Mouse (Mus musculus) neural tube, embryonic 12.5 days (tissue): ENCODE results near the gene 4931409K22Rik. TPM values are rescaled to one million over a fixed set of nuclear protein-coding genes. Genes with fewer than 3 reads are reported as not detected.
A peak's percentile ranks its signal among the peaks of the same experiment; 100 is the strongest.

Experiments used
- ATAC-seq: fragments of 200-750 bp; cut with Nextera tagmentation; 2 replicates; pipeline ENCODE4 v1.8.0; 2017; ENCODE audit warnings: low read depth, mild to moderate bottlenecking, moderate TSS enrichment, moderate library complexity; ENCODE audit not compliant: low FRiP score
- H3K27ac ChIP-seq: fragments of 300-500 bp; sonication (generic); 2 replicates; pipeline ENCODE4 v1.5.1; 2016
- H3K27me3 ChIP-seq: fragments of 300-500 bp; sonication (generic); replicated peaks from 2 replicates; pipeline ENCODE4 v1.6.1; 2016; ENCODE audit warnings: mild to moderate bottlenecking
- H3K36me3 ChIP-seq: fragments of 300-500 bp; sonication (generic); 2 replicates; pipeline ENCODE4 v1.6.1; 2016; ENCODE audit warnings: mild to moderate bottlenecking
- H3K4me1 ChIP-seq: fragments of 300-500 bp; sonication (generic); 2 replicates; pipeline ENCODE4 v1.6.1; 2016
- H3K4me2 ChIP-seq: fragments of 300-500 bp; sonication (generic); replicated peaks from 2 replicates; pipeline ENCODE4 v1.6.1; 2016; ENCODE audit warnings: mild to moderate bottlenecking
- H3K4me3 ChIP-seq: fragments of 300-500 bp; sonication (generic); 2 replicates; pipeline ENCODE4 v1.5.1; 2016
- H3K9ac ChIP-seq: fragments of 300-500 bp; sonication (generic); 2 replicates; pipeline ENCODE4 v1.6.1; 2016; ENCODE audit warnings: mild to moderate bottlenecking
- H3K9me3 ChIP-seq: fragments of 300-500 bp; sonication (generic); 2 replicates; pipeline ENCODE4 v1.6.1; 2016; ENCODE audit warnings: mild to moderate bottlenecking
- WGBS: fragments of 180-500 bp; shearing (Covaris S2); methylation state at CpG from one replicate; pipeline ENCODE4 v1.1.7; 2016; 5-methylcytosine and 5-hydroxymethylcytosine counted together
- polyA plus RNA-seq: library from polyadenylated mRNA; unstranded; fragments of >200 nt; fragmentation: Nextera tagmentation; extraction: Ambion mirVana; gene quantifications from 2 replicates; pipeline ENCODE4 v1.2.1, GENCODE M21; 2016

The 4931409K22Rik gene
- polyA plus RNA-seq, 1 experiment from 2014 or later: 0.15 TPM

GRCm38 (mm10) chr5:24591796-24592470 lies 35.3 kb upstream of the 4931409K22Rik start:
- Histone ChIP-seq H3K9me3 (no peaks in the 10 kb centered on the region), H3K27ac (no peak overlapping the region), H3K4me2 (peak overlapping the region; percentile 17; the same call in 1 of the 2 replicates), H3K4me1 (peaks cover 46% of the 10 kb centered on the region), H3K4me3 (no peak overlapping the region), H3K9ac (peak overlapping the region; percentile 35; the same call in 1 of the 2 replicates), H3K36me3 (peaks cover 63% of the 10 kb centered on the region), H3K27me3 (no peaks in the 10 kb centered on the region; the same call in 1 of the 2 replicates)
- no peak for ATAC-seq
- WGBS: 60% methylated on average over 24 of the region's 24 CpGs

GRCm38 (mm10) chr5:24591268-24591721 lies 34.7 kb upstream of the 4931409K22Rik start:
- no peak overlapping the region for H3K4me3 ChIP-seq
- H3K4me2 ChIP-seq: peak overlapping the region; percentile 17
- ATAC-seq: no peak
- H3K27ac ChIP-seq: no peak overlapping the region
- H3K9ac ChIP-seq: no peak overlapping the region
- H3K9me3 ChIP-seq: no peaks in the 10 kb centered on the region
- H3K4me1 ChIP-seq: peaks cover 40% of the 10 kb centered on the region
- H3K27me3 ChIP-seq: no peaks in the 10 kb centered on the region; the same call in 1 of the 2 replicates
- peaks cover 63% of the 10 kb centered on the region for H3K36me3 ChIP-seq
- WGBS: 17% methylated on average over 23 of the region's 23 CpGs

GRCm38 (mm10) chr5:24589511-24590500 lies 33.2 kb upstream of the 4931409K22Rik start:
- ATAC-seq: no peak
- Histone ChIP-seq H3K4me3 (no peak overlapping the region), H3K9me3 (no peaks in the 10 kb centered on the region), H3K27me3 (no peaks in the 10 kb centered on the region; the same call in 1 of the 2 replicates), H3K4me2 (no peak overlapping the region), H3K9ac (no peak overlapping the region), H3K4me1 (peaks cover 30% of the 10 kb centered on the region), H3K36me3 (peaks cover 55% of the 10 kb centered on the region), H3K27ac (no peak overlapping the region)
- 87% methylated on average over 20 of the region's 20 CpGs for WGBS

- peaks cover 29% of the 10 kb centered on the region for H3K36me3 ChIP-seq
- H3K4me3 ChIP-seq: peak overlapping the region; percentile 83
- peaks cover 29% of the 10 kb centered on the region for H3K4me1 ChIP-seq
- no peaks in the 10 kb centered on the region for H3K9me3 ChIP-seq
- WGBS: 41% methylated on average over 4 of the region's 4 CpGs
- H3K27me3 ChIP-seq: no peaks in the 10 kb centered on the region; the same call in 1 of the 2 replicates
- no peak overlapping the region for H3K27ac ChIP-seq
- H3K9ac ChIP-seq: peak overlapping the region; percentile 87
- peak overlapping the region; percentile 89 for H3K4me2 ChIP-seq
- ATAC-seq: peak; percentile 42; the same call in 1 of the 2 replicates
Observed at GRCm38 (mm10) chr5:24587200-24587577, 30.6 kb upstream of the 4931409K22Rik start.

- Histone ChIP-seq H3K4me1 (peaks cover 29% of the 10 kb centered on the region), H3K9me3 (no peaks in the 10 kb centered on the region), H3K9ac (peak within 1 kb of the TSS; percentile 87), H3K27me3 (no peaks in the 10 kb centered on the region), H3K4me2 (peak within 1 kb of the TSS; percentile 89), H3K36me3 (peaks cover 24% of the 10 kb centered on the region), H3K4me3 (peak within 1 kb of the TSS; percentile 83), H3K27ac (peak within 1 kb of the TSS; percentile 47; the same call in 1 of the 2 replicates)
- ATAC-seq: peak; percentile 90
- under 1% methylated on average over 43 of the region's 43 CpGs for WGBS
Observed at GRCm38 (mm10) chr5:24586547-24587199, 30.1 kb upstream of the 4931409K22Rik start, which contains the start of gene Chpf2. Chpf2 (plus strand) TSS chr5:24586741.

GRCm38 (mm10) chr5:24586106-24586505 lies 29.5 kb upstream of the 4931409K22Rik start:
- Histone ChIP-seq H3K27ac (no peak overlapping the region), H3K4me2 (peak overlapping the region; percentile 89), H3K4me1 (peaks cover 23% of the 10 kb centered on the region), H3K9ac (peak overlapping the region; percentile 87), H3K36me3 (peaks cover 18% of the 10 kb centered on the region; the same call in 1 of the 2 replicates), H3K27me3 (no peaks in the 10 kb centered on the region), H3K4me3 (peak overlapping the region; percentile 83), H3K9me3 (no peaks in the 10 kb centered on the region)
- WGBS: 10% methylated on average over 8 of the region's 8 CpGs
- ATAC-seq: peak; percentile 19; the same call in 1 of the 2 replicates

DNA sequence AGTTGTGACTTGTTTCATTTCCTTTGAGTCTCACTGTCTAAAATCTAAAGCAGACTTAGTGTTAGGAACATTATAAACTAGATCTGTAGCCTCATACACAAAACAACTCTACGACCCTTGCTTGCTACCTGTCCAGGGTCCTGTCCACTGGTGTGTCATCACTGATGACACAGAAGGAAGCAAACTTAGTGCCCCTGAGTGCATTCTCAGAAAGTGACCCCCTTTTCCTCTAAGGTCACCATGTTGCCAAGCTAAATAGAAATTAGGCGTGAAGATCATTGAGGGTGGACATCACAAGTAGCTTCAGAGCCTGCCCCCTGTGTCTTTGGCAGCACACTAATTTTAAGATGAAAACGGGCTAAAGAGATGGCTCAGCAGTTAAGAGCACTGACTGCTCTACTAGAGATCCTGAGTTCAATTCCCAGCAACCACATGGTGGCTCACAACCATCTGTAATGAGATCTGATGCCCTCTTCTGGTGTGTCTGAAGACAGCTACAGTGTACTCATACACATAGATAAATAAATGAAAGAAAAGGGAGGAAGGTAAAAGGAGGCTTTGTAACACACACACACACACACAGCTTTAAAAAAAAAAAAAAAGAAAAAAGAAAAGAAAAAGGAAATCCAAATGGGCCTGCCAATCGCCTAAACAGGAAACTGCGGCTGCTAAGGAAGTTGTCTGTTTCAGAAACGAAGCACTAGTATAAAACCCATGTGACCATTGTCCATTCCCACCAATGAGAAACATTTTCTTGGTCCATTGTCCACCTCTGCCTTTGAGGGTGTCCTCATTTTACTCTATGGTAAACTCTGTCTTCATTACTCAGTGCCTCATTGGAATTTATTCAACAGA lies 21.7 kb upstream of the 4931409K22Rik start:
- Histone ChIP-seq H3K36me3 (peaks cover 20% of the 10 kb centered on the region), H3K4me2 (peak overlapping the region; percentile 87), H3K9me3 (no peaks in the 10 kb centered on the region), H3K27me3 (no peaks in the 10 kb centered on the region), H3K9ac (peak overlapping the region; percentile 51; the same call in 1 of the 2 replicates), H3K4me1 (peaks cover 16% of the 10 kb centered on the region), H3K4me3 (peak overlapping the region; percentile 69), H3K27ac (no peak overlapping the region)
- WGBS: 76% methylated on average over 6 of the region's 6 CpGs
- 0 out of 2 replicates have a peak, but pooled peaks have one; percentile 1 for ATAC-seq

DNA sequence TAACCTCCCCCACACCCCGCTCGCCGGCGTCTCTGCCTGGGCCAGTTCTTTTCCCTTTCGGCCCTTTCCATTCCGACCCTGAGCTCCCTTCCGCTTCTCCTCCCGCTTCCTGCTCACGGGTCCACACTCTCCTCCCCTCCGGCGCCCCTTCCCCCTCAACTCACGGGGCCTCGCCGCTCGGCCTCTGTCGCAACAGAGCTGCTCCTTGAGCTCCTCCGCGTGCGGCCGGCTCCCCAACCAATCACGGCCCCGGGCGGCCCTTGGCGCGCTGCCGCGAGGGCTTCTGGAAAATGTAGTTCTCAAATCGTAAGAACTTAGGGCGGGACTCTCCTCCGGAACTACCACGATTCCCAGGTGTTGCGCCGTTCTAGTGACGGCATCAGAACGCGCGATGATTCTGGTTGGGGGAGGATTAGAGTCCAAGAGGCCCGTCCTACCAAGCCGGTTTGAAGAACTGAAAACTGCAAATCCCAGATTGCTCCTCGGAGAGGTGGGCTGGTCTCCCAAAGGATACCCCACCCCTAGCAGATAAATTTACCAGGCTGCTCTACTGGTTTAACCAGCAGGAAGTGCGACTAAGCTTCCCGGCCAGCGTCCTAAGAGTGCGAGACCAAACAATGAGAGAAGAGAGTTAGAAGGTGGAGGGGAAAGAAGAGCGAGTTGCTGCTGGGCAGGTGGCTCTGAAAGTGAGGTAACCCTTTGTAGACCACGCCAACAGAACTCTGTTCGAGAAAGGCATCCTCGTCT lies 20.7 kb upstream of the 4931409K22Rik start, which contains the start of gene Abcf2:
Abcf2 (minus strand) TSS at position 285 of the 747 bp plus-strand sequence.
- peaks cover 29% of the 10 kb centered on the region for H3K36me3 ChIP-seq
- under 1% methylated on average over 48 of the region's 48 CpGs for WGBS
- H3K4me3 ChIP-seq: peak within 1 kb of the TSS; percentile 69
- no peak within 1 kb of the TSS for H3K27ac ChIP-seq
- H3K4me1 ChIP-seq: peaks cover 16% of the 10 kb centered on the region
- peak within 1 kb of the TSS; percentile 78 for H3K9ac ChIP-seq
- ATAC-seq: peak; percentile 96
- no peaks in the 10 kb centered on the region for H3K27me3 ChIP-seq
- peak within 1 kb of the TSS; percentile 87 for H3K4me2 ChIP-seq
- H3K9me3 ChIP-seq: no peaks in the 10 kb centered on the region

DNA sequence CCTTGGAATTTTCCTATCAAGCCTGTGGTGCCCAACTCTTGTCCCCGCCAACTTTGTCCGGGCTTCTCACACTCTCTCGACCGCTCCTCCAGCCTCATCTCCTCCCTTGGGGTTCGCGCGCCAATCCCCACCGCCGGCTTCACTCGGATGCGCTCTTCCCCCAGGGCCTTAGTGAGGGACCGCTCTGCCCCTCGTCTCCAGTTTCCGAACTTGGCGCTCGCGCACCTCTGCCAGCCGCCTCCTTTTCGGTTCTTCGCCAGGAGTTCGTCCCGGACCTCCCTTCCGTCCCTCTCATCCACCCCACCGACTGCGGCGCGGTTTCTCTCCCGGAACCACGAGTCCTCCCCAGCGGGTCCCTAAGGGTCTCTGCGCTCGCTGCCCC lies 20.2 kb upstream of the 4931409K22Rik start:
- Histone ChIP-seq H3K9ac (peak overlapping the region; percentile 78), H3K4me1 (peaks cover 16% of the 10 kb centered on the region), H3K27me3 (no peaks in the 10 kb centered on the region), H3K4me3 (peak overlapping the region; percentile 69), H3K27ac (no peak overlapping the region), H3K36me3 (peaks cover 35% of the 10 kb centered on the region), H3K9me3 (no peaks in the 10 kb centered on the region), H3K4me2 (peak overlapping the region; percentile 87)
- ATAC-seq: peak; percentile 57
- WGBS: under 1% methylated on average over 32 of the region's 32 CpGs

- H3K9ac ChIP-seq: no peak overlapping the region
- 92% methylated on average over 1 of the region's 1 CpGs for WGBS
Observed at GRCm38 (mm10) chr5:24575948-24576347, 19.3 kb upstream of the 4931409K22Rik start.

More at GRCm38 (mm10) chr5:24575948-24576347, 19.3 kb upstream of the 4931409K22Rik start:
- Histone ChIP-seq H3K4me1 (peaks cover 16% of the 10 kb centered on the region), H3K9me3 (no peaks in the 10 kb centered on the region), H3K27ac (no peak overlapping the region), H3K4me2 (peak overlapping the region; percentile 87), H3K4me3 (0 out of 2 replicates have a peak overlapping the region, but pooled peaks have one; percentile 69), H3K36me3 (peaks cover 43% of the 10 kb centered on the region), H3K27me3 (no peaks in the 10 kb centered on the region)
- ATAC-seq: no peak
